Mouse (Mus musculus): ENCODE results near the gene Klhdc7b.

Gene Klhdc7b

GRCm38 (mm10) chr15:89374801-89375534, 9.7 kb upstream of the Klhdc7b start:
- no peak for DNase-seq (ENCODE audit: low spot score in 2 of 2)

GRCm38 (mm10) chr15:89376040-89376439, 8.7 kb upstream of the Klhdc7b start:
- no peak for DNase-seq (ENCODE audit: low spot score in 2 of 2)

GRCm38 (mm10) chr15:89376957-89377356, 7.8 kb upstream of the Klhdc7b start, which contains the start of gene Tymp:
TSS of gene Tymp (minus strand) at chr15:89377039.
- DNase-seq (ENCODE audit: low spot score in 2 of 2), result no peak

- DNase-seq (ENCODE audit: low spot score in 2 of 2), result no peak
These were observed 7.4 kb upstream of the Klhdc7b start for GRCm38 (mm10) chr15:89377362-89377761.

- DNase-seq (ENCODE audit: low spot score in 2 of 2), result no peak
These were observed 6.5 kb upstream of the Klhdc7b start for GRCm38 (mm10) chr15:89377938-89378828.

- no peak for DNase-seq (ENCODE audit: low spot score in 2 of 2)
These were observed 5.8 kb upstream of the Klhdc7b start, which contains the start of gene Odf3b for GRCm38 (mm10) chr15:89378831-89379401. TSS of gene Odf3b (minus strand) at chr15:89379282.

- no peak for DNase-seq (ENCODE audit: low spot score in 2 of 2)
These were observed 5.3 kb upstream of the Klhdc7b start for GRCm38 (mm10) chr15:89379429-89379828.

GRCm38 (mm10) chr15:89387127-89387526, 2.4 kb downstream of the Klhdc7b start:
- DNase-seq (ENCODE audit: low spot score in 2 of 2), result no peak

- no peak for DNase-seq (ENCODE audit: low spot score in 2 of 2)
These were observed 5.4 kb downstream of the Klhdc7b start for GRCm38 (mm10) chr15:89390081-89390480.

- no peak for DNase-seq (ENCODE audit: low spot score in 2 of 2)
These were observed 12.2 kb downstream of the Klhdc7b start for GRCm38 (mm10) chr15:89396883-89397282.

GRCm38 (mm10) chr15:89398146-89398545, 13.4 kb downstream of the Klhdc7b start:
- no peak for DNase-seq (ENCODE audit: low spot score in 2 of 2)

- DNase-seq (ENCODE audit: low spot score in 2 of 2), result no peak
These were observed 15.0 kb downstream of the Klhdc7b start for GRCm38 (mm10) chr15:89399716-89400115.

- DNase-seq (ENCODE audit: low spot score in 2 of 2), result no peak
These were observed 17.8 kb downstream of the Klhdc7b start for GRCm38 (mm10) chr15:89402471-89402870.

- no peak for DNase-seq (ENCODE audit: low spot score in 2 of 2)
These were observed 20.3 kb downstream of the Klhdc7b start for GRCm38 (mm10) chr15:89404831-89405623.

- DNase-seq (ENCODE audit: low spot score in 2 of 2), result no peak
These were observed 22.0 kb downstream of the Klhdc7b start for GRCm38 (mm10) chr15:89406691-89407090.

GRCm38 (mm10) chr15:89410118-89410517, 25.4 kb downstream of the Klhdc7b start, which contains the start of gene Syce3:
TSS of gene Syce3 (minus strand) at chr15:89410503.
- DNase-seq (ENCODE audit: low spot score in 2 of 2), result no peak

GRCm38 (mm10) chr15:89415282-89415681, 30.6 kb downstream of the Klhdc7b start:
- DNase-seq (ENCODE audit: low spot score in 2 of 2), result no peak

GRCm38 (mm10) chr15:89421938-89422337, 37.2 kb downstream of the Klhdc7b start:
- DNase-seq (ENCODE audit: low spot score in 2 of 2), result no peak

GRCm38 (mm10) chr15:89424621-89425020, 39.9 kb downstream of the Klhdc7b start:
- DNase-seq (ENCODE audit: low spot score in 2 of 2), result no peak

GRCm38 (mm10) chr15:89425711-89426121, 41.0 kb downstream of the Klhdc7b start, which contains the start of gene Cpt1b:
TSS of gene Cpt1b (minus strand) at chr15:89425863.
- DNase-seq (ENCODE audit: low spot score in 2 of 2), result no peak

- no peak for DNase-seq (ENCODE audit: low spot score in 2 of 2)
These were observed 42.0 kb downstream of the Klhdc7b start for GRCm38 (mm10) chr15:89426716-89427115.
